Mouse (Mus musculus): Measurements from ENCODE around the gene Ilvbl. TPM values are rescaled to one million over a fixed set of nuclear protein-coding genes. Genes with fewer than 3 reads are reported as not detected.

Gene Ilvbl
- 19.7 TPM for polyA plus RNA-seq (2014; fragmentation: Illumina TruSeq; extraction: RNeasy Lipid Tissue Mini Kit (QIAGEN cat#74804); ENCODE audit: insufficient read depth, low read depth, low replicate concordance)

DNA sequence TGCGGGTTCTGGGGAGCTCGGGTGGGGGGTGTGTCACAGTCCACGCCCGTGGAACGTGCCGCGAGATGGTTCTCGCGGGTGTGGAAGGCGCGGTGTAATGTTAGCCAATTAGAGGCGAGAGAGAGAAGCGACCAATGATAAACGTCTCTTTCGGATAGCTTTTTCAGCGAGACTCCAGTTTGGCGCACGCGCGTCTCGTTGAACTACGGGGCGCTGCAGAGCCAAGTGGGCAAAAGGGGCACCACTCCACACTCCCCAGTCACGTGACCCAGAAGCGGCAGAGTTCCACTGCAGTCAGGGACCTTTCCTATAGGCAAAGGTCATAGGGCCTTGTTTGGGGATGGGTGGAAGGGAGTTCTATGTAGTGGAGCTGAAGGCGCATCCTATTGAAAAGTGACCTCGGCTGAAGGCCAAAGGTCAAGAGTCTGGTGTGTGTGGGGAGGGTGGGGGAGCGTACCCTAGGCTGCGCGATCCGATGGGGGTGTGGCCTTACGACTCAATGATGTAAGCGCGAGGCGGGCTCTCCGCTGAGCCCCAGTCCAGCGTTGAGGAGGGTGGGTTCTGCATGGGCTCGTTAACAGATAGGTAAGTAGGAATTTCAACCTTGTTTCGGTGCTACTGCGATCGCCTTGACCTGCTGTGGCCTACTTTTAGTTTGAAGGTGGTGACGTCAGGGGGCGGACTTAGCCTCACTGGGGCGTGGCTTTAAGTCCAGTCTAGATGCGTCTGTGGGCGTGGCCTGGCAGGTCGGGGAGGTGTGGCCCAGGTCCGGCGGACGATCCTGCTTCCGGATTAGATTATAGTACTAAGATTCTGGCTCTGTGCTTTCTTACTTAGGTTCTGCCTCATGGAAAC lies at the start of gene Ilvbl:
Gene Ilvbl, plus strand, starts transcription at position 97 of the 855 bp plus-strand sequence.

GRCm38 (mm10) chr10:78591406-78592328 lies 17.5 kb downstream of the Ilvbl start, which contains the start of gene Syde1:
Syde1 (minus strand) TSS chr10:78591964.

GRCm38 (mm10) chr10:78617974-78618373 lies 43.8 kb downstream of the Ilvbl start, which contains the start of gene Olfr1357:
Olfr1357 (minus strand) TSS chr10:78618074.

Other genes with a start within 250 kb of the Ilvbl start
- 59.9 TPM for gene Agpat3, start 221.9 kb upstream of the Ilvbl start, polyA plus RNA-seq (2014; fragmentation: Illumina TruSeq; extraction: RNeasy Lipid Tissue Mini Kit (QIAGEN cat#74804); ENCODE audit: insufficient read depth, low read depth, low replicate concordance)
- gene Rrp1, start 161.3 kb upstream of the Ilvbl start, polyA plus RNA-seq (2014; fragmentation: Illumina TruSeq; extraction: RNeasy Lipid Tissue Mini Kit (QIAGEN cat#74804); ENCODE audit: insufficient read depth, low read depth, low replicate concordance) = 89.4 TPM
- 190 TPM for gene Cstb, start 148.7 kb upstream of the Ilvbl start, polyA plus RNA-seq (2014; fragmentation: Illumina TruSeq; extraction: RNeasy Lipid Tissue Mini Kit (QIAGEN cat#74804); ENCODE audit: insufficient read depth, low read depth, low replicate concordance)
- gene Pdxk, start 109.4 kb upstream of the Ilvbl start, polyA plus RNA-seq (2014; fragmentation: Illumina TruSeq; extraction: RNeasy Lipid Tissue Mini Kit (QIAGEN cat#74804); ENCODE audit: insufficient read depth, low read depth, low replicate concordance) = 7.3 TPM
- not detected for gene Olfr1358, start 56.9 kb upstream of the Ilvbl start, polyA plus RNA-seq (2014; fragmentation: Illumina TruSeq; extraction: RNeasy Lipid Tissue Mini Kit (QIAGEN cat#74804); ENCODE audit: insufficient read depth, low read depth, low replicate concordance)
- gene Syde1, start 17.6 kb downstream of the Ilvbl start, polyA plus RNA-seq (2014; fragmentation: Illumina TruSeq; extraction: RNeasy Lipid Tissue Mini Kit (QIAGEN cat#74804); ENCODE audit: insufficient read depth, low read depth, low replicate concordance) = 24.7 TPM
- not detected for gene Olfr1357, start 43.7 kb downstream of the Ilvbl start, polyA plus RNA-seq (2014; fragmentation: Illumina TruSeq; extraction: RNeasy Lipid Tissue Mini Kit (QIAGEN cat#74804); ENCODE audit: insufficient read depth, low read depth, low replicate concordance)
- not detected for gene Casp14, start 143.9 kb downstream of the Ilvbl start, polyA plus RNA-seq (2014; fragmentation: Illumina TruSeq; extraction: RNeasy Lipid Tissue Mini Kit (QIAGEN cat#74804); ENCODE audit: insufficient read depth, low read depth, low replicate concordance)
- gene Ccdc105, start 178.7 kb downstream of the Ilvbl start, polyA plus RNA-seq (2014; fragmentation: Illumina TruSeq; extraction: RNeasy Lipid Tissue Mini Kit (QIAGEN cat#74804); ENCODE audit: insufficient read depth, low read depth, low replicate concordance) = not detected
- 0.25 TPM for gene Slc1a6, start 206.2 kb downstream of the Ilvbl start, polyA plus RNA-seq (2014; fragmentation: Illumina TruSeq; extraction: RNeasy Lipid Tissue Mini Kit (QIAGEN cat#74804); ENCODE audit: insufficient read depth, low read depth, low replicate concordance)

Measured in lung, adult 10 weeks (tissue).